Mouse (Mus musculus) stomach, postnatal 0 days (tissue): ENCODE measurements at regions not wholly inside any gene's neighbourhood (a gene's known extent, or its start where the extent isn't known, plus 50 kb on each side); places are given as distances from the start of the nearest gene placed in this dataset.

Source experiments
- ATAC-seq: fragments of 200-750 bp; cut with Nextera tagmentation; 2 replicates; pipeline ENCODE4 v1.8.0; 2017; ENCODE audit not compliant: low FRiP score, low TSS enrichment
- DNase-seq: peaks from one replicate; pipeline ENCODE4 v3.0.0-alpha.2; 2016; ENCODE audit warnings: low spot score
- H3K27ac ChIP-seq: fragments of 300-500 bp; sonication (generic); replicated peaks from 2 replicates; pipeline ENCODE4 v1.5.1; 2014; ENCODE audit warnings: mild to moderate bottlenecking, control low read depth
- H3K27me3 ChIP-seq: fragments of 300-500 bp; sonication (generic); 2 replicates; pipeline ENCODE4 v1.6.1; 2014; ENCODE audit warnings: low read length; ENCODE audit not compliant: control insufficient read depth, insufficient read depth
- H3K36me3 ChIP-seq: fragments of 300-500 bp; sonication (generic); 2 replicates; pipeline ENCODE4 v1.6.1; 2014; ENCODE audit warnings: low read length, mixed read lengths; ENCODE audit not compliant: control insufficient read depth, insufficient read depth
- H3K4me1 ChIP-seq: fragments of 300-500 bp; sonication (generic); replicated peaks from 2 replicates; pipeline ENCODE4 v1.6.1; 2014; ENCODE audit warnings: antibody characterized with exemption; ENCODE audit not compliant: control insufficient read depth, insufficient read depth
- H3K4me2 ChIP-seq: fragments of 300-500 bp; sonication (generic); replicated peaks from 2 replicates; pipeline ENCODE4 v1.6.1; 2014; ENCODE audit warnings: low read depth, mild to moderate bottlenecking, control low read depth, moderate library complexity
- H3K4me3 ChIP-seq: fragments of 300-500 bp; sonication (generic); 2 replicates; pipeline ENCODE4 v1.5.1; 2014; ENCODE audit warnings: low read depth, low read length, control low read depth
- H3K9ac ChIP-seq: fragments of 300-500 bp; sonication (generic); 2 replicates; pipeline ENCODE4 v1.6.1; 2014; ENCODE audit warnings: mild to moderate bottlenecking, low read length, control low read depth, mixed read lengths
- H3K9me3 ChIP-seq: fragments of 300-500 bp; sonication (generic); 2 replicates; pipeline ENCODE4 v1.6.1; 2016; ENCODE audit warnings: low read length; ENCODE audit not compliant: control insufficient read depth
- CTCF ChIP-seq: IDR thresholded peaks from 2 replicates; pipeline ENCODE4 v1.5.1; 2016; ENCODE audit warnings: antibody characterized with exemption, low read depth, mild to moderate bottlenecking, moderate library complexity
- EP300 ChIP-seq: optimal IDR thresholded peaks from 2 replicates; pipeline ENCODE3; 2016; ENCODE audit warnings: antibody characterized with exemption
- whole genome bisulfite sequencing: fragments of 180-500 bp; shearing (Covaris S2); extraction: QIAGEN DNeasy Blood & Tissue Kit; methylation state at CpG from one replicate; pipeline ENCODE4 v1.1.7; 2014; 5-methylcytosine and 5-hydroxymethylcytosine counted together

DNA sequence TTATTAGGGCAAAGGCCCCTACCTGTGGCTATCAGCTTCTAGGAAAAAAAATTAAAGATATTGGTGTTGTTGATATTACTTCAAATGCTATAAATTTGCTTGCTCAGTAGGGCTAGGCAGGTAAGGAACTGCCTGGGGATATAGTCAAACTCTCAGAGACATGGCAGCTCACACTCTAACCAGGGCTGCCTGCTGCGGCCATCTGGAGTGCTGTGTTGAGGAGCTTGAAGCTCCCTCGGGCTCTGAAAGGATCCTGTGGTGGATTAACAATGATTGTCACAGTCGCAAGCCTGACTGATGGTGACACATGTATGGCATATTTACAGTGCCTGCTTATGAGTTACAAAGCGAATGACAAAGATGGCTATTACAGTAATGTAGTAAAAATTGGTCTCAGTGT, 64.2 kb upstream of the Camk1g start:
- DNase-seq, result no peak
- no peaks in the 10 kb centered on the region for H3K4me1 ChIP-seq

DNA sequence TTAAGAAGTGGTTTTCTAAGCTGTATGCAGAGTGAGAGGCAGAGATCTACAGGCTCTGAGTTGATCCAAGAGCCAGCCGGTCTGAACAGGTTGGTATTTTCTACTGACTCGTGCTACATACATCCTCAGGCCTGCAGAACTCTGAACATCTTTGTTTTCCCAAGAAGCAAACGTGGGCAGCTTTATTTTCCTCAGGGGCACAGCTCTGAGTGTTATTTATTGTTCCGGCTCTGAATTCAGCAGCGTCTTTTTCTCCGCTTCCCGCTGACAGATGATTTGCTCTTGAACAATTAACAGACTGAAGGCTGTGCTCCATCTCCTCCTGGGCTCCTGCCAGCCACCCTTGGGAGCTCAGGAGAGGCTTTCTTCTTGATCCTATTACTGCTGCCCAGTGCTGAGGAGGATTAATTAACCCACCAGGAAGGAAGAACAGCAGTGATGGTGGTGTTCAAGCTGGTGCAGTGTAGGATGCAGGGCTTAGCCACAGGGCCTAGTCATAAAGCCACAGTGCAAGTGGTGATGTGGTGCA, 63.5 kb upstream of the Camk1g start:
- H3K4me1 ChIP-seq, result no peaks in the 10 kb centered on the region
- H3K27ac ChIP-seq, result no peak overlapping the region
- H3K36me3 ChIP-seq, result no peaks in the 10 kb centered on the region
- no peaks in the 10 kb centered on the region for H3K27me3 ChIP-seq
- ATAC-seq, result no peak
- no peak for TF ChIP-seq CTCF
- TF ChIP-seq EP300, result no peak
- 44% methylated on average over 7 of the region's 7 CpGs for WGBS
- H3K4me3 ChIP-seq, result no peak overlapping the region
- no peak for DNase-seq
- H3K9ac ChIP-seq, result no peak overlapping the region
- H3K4me2 ChIP-seq, result no peak overlapping the region
- no peaks in the 10 kb centered on the region for H3K9me3 ChIP-seq

More for the DNA sequence above, 64.2 kb upstream of the Camk1g start:
- Histone ChIP-seq H3K9me3 (no peaks in the 10 kb centered on the region), H3K4me3 (no peak overlapping the region), H3K9ac (no peak overlapping the region), H3K4me2 (no peak overlapping the region), H3K27ac (no peak overlapping the region), H3K27me3 (no peaks in the 10 kb centered on the region), H3K36me3 (no peaks in the 10 kb centered on the region)
- 74% methylated on average over 4 of the region's 4 CpGs for WGBS
- no peak for ATAC-seq
- TF ChIP-seq EP300 (no peak), CTCF (no peak)

DNA sequence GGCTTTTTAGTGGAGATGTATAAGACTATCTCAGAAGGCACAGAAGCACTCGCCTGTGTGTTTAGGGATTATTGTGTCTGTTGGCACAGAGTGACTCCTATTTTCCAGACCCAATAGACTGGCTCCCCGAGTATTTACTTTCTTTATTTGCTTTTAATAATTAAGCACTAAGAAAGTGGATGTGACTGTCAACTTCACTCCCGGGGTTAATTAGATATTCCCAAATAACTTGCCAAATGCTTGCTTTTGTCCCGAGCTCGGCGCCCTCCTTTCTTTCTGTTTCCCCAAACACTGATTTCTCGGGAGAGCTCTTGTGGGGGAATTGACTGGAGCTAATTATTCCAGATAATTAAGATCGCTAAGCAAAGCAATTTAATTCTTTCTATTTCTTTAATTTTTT, 60.1 kb upstream of the Camk1g start:
- H3K36me3 ChIP-seq, result no peaks in the 10 kb centered on the region
- no peak overlapping the region for H3K9ac ChIP-seq
- H3K27me3 ChIP-seq, result no peaks in the 10 kb centered on the region
- 62% methylated on average over 8 of the region's 8 CpGs for WGBS
- no peak overlapping the region for H3K4me3 ChIP-seq
- no peak overlapping the region for H3K4me2 ChIP-seq
- H3K27ac ChIP-seq, result no peak overlapping the region
- ATAC-seq (0 out of 2 replicates have a peak, but pooled peaks have one; percentile 32), DNase-seq (no peak)
- TF ChIP-seq CTCF, result no peak
- no peak for TF ChIP-seq EP300
- H3K4me1 ChIP-seq, result no peaks in the 10 kb centered on the region
- H3K9me3 ChIP-seq, result no peaks in the 10 kb centered on the region

DNA sequence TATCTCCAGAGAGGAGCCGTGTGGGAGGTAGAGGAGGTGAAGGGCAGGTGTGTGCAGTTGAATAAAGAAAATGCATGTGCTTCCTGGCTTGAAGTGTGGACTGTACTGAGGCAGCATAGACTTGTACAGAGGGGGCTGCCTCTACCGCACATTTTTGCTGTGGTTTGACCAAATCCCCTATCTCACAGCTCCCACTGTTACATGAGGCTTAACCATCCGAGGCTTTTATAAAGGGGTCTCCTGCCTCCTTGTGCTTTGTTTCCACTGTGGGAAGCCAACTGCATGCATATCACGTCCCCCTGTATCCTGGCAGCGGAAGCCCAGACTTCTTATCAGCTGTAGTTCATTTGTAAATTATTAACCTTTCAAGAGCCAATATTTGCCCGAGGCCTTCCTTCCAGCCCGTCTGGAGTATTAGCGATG, 53.6 kb upstream of the Camk1g start:
- no peaks in the 10 kb centered on the region for H3K9me3 ChIP-seq
- no peaks in the 10 kb centered on the region for H3K4me1 ChIP-seq
- DNase-seq (peak; percentile 69), ATAC-seq (peak; percentile 73)
- no peak overlapping the region; the same call in 1 of the 2 replicates for H3K4me3 ChIP-seq
- no peak for TF ChIP-seq EP300
- no peak for TF ChIP-seq CTCF
- no peak overlapping the region for H3K4me2 ChIP-seq
- H3K36me3 ChIP-seq, result no peaks in the 10 kb centered on the region
- H3K27ac ChIP-seq, result peak overlapping the region; percentile 61
- H3K9ac ChIP-seq, result no peak overlapping the region
- WGBS, result 40% methylated on average over 8 of the region's 8 CpGs
- H3K27me3 ChIP-seq, result no peaks in the 10 kb centered on the region

DNA sequence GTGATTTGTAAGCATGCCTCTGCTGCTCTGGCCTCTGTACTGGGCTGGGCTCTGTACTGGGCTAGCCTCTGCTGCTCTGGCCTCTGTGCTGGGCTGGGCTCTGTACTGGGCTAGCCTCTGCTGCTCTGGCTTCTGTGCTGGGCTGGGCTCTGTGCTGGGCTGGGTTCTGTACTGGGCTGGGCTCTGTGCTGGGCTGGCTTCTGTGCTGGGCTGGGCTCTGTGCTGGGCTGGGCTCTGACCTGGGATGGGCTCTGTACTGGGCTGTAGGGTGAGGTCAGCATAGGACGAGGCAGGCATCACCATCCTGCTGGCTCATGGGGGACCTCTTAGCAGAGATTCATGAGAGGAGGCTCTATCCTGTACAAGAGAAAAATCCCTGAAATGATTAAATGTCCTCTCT, 52.8 kb upstream of the Camk1g start:
- WGBS, result 45% methylated on average over 1 of the region's 1 CpGs
- no peak overlapping the region for H3K4me2 ChIP-seq
- DNase-seq (peak; percentile 31), ATAC-seq (peak; percentile 72)
- no peaks in the 10 kb centered on the region for H3K27me3 ChIP-seq
- H3K36me3 ChIP-seq, result no peaks in the 10 kb centered on the region
- no peak overlapping the region for H3K9ac ChIP-seq
- no peaks in the 10 kb centered on the region for H3K4me1 ChIP-seq
- H3K27ac ChIP-seq, result peak overlapping the region; percentile 58
- no peaks in the 10 kb centered on the region for H3K9me3 ChIP-seq
- no peak overlapping the region for H3K4me3 ChIP-seq
- TF ChIP-seq EP300 (no peak), CTCF (no peak)

DNA sequence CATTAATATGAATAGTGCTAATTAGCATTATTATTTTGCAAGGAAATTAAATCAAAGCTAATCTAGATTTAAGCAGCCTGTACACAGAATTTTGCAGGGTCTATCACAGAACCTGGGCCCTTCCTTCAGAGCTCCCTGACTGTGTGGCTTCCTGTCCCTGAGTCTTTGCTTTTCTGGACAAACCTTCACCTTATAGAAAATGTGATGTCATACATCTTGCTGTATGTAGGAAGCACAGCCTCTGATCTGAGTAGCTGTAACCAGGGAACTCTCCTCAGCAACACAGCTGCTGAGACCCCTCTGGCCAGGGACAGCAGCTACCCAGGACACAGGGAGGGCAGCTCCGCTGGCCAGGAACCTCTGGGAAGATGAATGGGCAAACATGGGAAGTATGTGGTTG, 51.7 kb upstream of the Camk1g start:
- 95% methylated on average over 1 of the region's 1 CpGs for WGBS
- no peak overlapping the region for H3K9ac ChIP-seq
- H3K36me3 ChIP-seq, result no peaks in the 10 kb centered on the region
- no peak overlapping the region for H3K27ac ChIP-seq
- no peaks in the 10 kb centered on the region for H3K9me3 ChIP-seq
- DNase-seq, result no peak
- ATAC-seq, result no peak
- H3K27me3 ChIP-seq, result no peaks in the 10 kb centered on the region
- H3K4me3 ChIP-seq, result no peak overlapping the region
- no peaks in the 10 kb centered on the region for H3K4me1 ChIP-seq
- no peak overlapping the region for H3K4me2 ChIP-seq
- no peak for TF ChIP-seq CTCF
